Mouse (Mus musculus) monocyte, adult 5-6 weeks (primary cell): ENCODE data around the gene Pigb. TPM values are rescaled to one million over a fixed set of nuclear protein-coding genes. Genes with fewer than 3 reads are reported as not detected.

ENCODE experiments used
- ATAC-seq: fragments of 153-309, 156-312 bp; replicated peaks from 2 replicates; pipeline ENCODE4 v1.8.0; 2017; ENCODE audit warnings: mild to moderate bottlenecking; ENCODE audit not compliant: low TSS enrichment, insufficient number of reproducible peaks, severe bottlenecking, poor library complexity, low FRiP score
- total RNA-seq: library from RNA; stranded (forward); fragments of 200-1000, 200-491, 200-594 nt; gene quantifications from 3 replicates; pipeline ENCODE4 v1.2.3, GENCODE M21; 2017

Gene Pigb
- total RNA-seq, 1 experiment from 2014 or later = 5.2 TPM

DNA sequence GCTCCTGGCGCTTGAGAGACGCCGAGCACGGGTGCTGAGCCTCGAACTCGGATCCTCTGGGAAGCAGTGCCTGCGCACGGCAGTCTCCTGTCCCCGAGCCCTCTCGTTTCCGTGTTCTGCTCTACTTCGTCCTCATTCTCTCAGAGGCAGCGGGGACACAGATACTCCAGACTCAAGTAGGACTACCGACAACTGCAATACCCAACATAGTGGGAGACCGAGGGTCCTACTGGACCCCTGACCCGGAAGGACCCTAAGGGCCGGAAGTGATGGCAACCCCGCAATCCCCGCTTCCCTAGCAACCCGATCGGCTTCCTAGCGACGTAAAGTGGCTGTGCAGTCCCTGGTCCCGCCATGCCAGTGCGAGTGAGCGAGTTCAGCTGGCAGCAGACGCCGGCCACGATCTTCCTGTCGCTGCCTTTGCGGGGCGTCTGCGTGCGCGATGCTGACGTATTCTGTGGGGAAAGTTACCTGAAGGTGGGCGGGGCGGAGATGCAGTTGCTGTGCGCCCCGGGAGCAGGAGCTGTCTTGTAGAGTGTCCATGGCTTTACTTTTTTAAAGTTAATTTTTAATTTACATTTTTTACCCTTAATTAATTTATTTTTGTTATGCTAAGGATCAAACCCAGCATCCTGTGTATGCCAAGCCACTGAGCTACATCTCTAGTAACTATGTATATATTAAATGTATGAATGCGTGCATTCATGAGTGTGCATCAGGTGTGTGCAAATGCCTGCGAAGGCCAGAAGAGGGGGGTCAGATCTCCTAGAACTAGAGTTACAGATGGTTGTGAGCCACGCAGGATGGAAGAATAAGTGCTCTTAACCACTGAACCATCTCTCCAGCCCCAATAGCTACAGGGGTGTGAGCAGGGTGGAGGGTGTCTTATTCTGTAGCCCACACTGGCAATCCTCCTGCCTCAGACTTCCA lies 81.4 kb downstream of the Pigb start, which contains the start of the genes Dyx1c1 and Gm44503:
Gene Dyx1c1, plus strand, starts transcription at position 265 of the 930 bp plus-strand sequence.
Gene Gm44503, plus strand, starts transcription at position 332 of the 930 bp plus-strand sequence.
- peak; percentile 85 for ATAC-seq

Other genes with a start within 250 kb of the Pigb start
- not detected in 3 replicates for gene Prtg, start 233.5 kb downstream of the Pigb start, total RNA-seq
- 0.10 TPM in 1 of 3 replicates, not detected in the others for gene Pygo1, start 114.7 kb downstream of the Pigb start, total RNA-seq
- gene Dyx1c1, start 81.6 kb downstream of the Pigb start, total RNA-seq = 0.29 to 3.4 TPM in 2 of 3 replicates, not detected in the other
- gene Gm44503, start 81.5 kb downstream of the Pigb start, total RNA-seq = 1.0 TPM in 1 of 3 replicates, not detected in the others
- gene Ccpg1os, start 55.0 kb downstream of the Pigb start, total RNA-seq = 5.9 to 7.1 TPM in 2 of 3 replicates, not detected in the other
- gene Ccpg1, start 54.9 kb downstream of the Pigb start, total RNA-seq = 171 to 267 TPM (median 201 TPM) in 3 replicates
- gene Rab27a, start 4.5 kb upstream of the Pigb start, total RNA-seq = 86.9 to 93.4 TPM (median 92.6 TPM) in 3 replicates
- gene Khdc3, start 61.5 kb upstream of the Pigb start, total RNA-seq = 1.3 TPM in 1 of 3 replicates, not detected in the others
- gene Gm20509, start 62.1 kb upstream of the Pigb start, total RNA-seq = 2.2 TPM in 1 of 3 replicates, not detected in the others
- gene Rsl24d1, start 73.0 kb upstream of the Pigb start, total RNA-seq = 52.8 to 89.3 TPM (median 60.9 TPM) in 3 replicates